Comparison of ENCODE assay signal across 8 mouse cellular contexts in genomic region chrX:94431548-94432375, GRCm38 (mm10).
DNase-seq lines count a peak whose midpoint lies in the region; ATAC-seq and TF ChIP-seq lines count a peak whose summit lies in the region.

No protein-coding gene starts in this region.

- TF ChIP-seq CTCF in lung, embryonic 14.5 days (IDR thresholded peaks at IDR 0.05; ENCODE audit: low read depth) = peak; percentile 59
- TF ChIP-seq CTCF in lung, adult 2 months (IDR thresholded peaks at IDR 0.05; ENCODE audit: insufficient read depth, low read length) = no peak

- peak; percentile 3 for DNase-seq in adrenal gland, adult 2 months
- DNase-seq in adrenal gland, postnatal 4 days (ENCODE audit: low spot score in 2 of 2) = no peak
- peak; percentile 75 for DNase-seq in lung, embryonic 14.5 days
- DNase-seq in lung, adult 2 months = no peak
- DNase-seq in embryonic facial prominence, embryonic 11.5 days (ENCODE audit: low spot score) = peak; percentile 62
- DNase-seq in spleen, adult 12 weeks (ENCODE audit: low spot score) = no peak

- no peak overlapping the region for H3K4me3 ChIP-seq in lung, embryonic 14.5 days (ENCODE audit: low read depth, low read length)
- H3K4me3 ChIP-seq in lung, adult 2 months (replicated peaks; ENCODE audit: extremely low read depth, low read depth, low read length) = no peak overlapping the region
- H3K4me3 ChIP-seq in embryonic facial prominence, embryonic 11.5 days (ENCODE audit: low read depth, low read length) = no peak overlapping the region
- no peak overlapping the region for H3K4me3 ChIP-seq in kidney, embryonic 14.5 days (ENCODE audit: low read length)
- H3K4me3 ChIP-seq in midbrain, embryonic 13.5 days (replicated peaks) = no peak overlapping the region

- no peak for TF ChIP-seq POLR2A in lung, adult 2 months (IDR thresholded peaks at IDR 0.05; ENCODE audit: borderline replicate concordance, extremely low read depth, low read depth, low read length)

- WGBS in lung, embryonic 14.5 days = 36% methylated on average over 9 of the region's 9 CpGs
- 40% methylated on average over 9 of the region's 9 CpGs for WGBS in lung, adult 2 months
- WGBS in embryonic facial prominence, embryonic 11.5 days = 45% methylated on average over 9 of the region's 9 CpGs
- 37% methylated on average over 9 of the region's 9 CpGs for WGBS in kidney, embryonic 14.5 days
- WGBS in midbrain, embryonic 13.5 days = 43% methylated on average over 9 of the region's 9 CpGs

- no peak; the same call in 1 of the 2 replicates for ATAC-seq in lung, embryonic 14.5 days (ENCODE audit: insufficient read depth)
- ATAC-seq in embryonic facial prominence, embryonic 11.5 days (replicated peaks; ENCODE audit: insufficient number of reproducible peaks, low FRiP score, low TSS enrichment, low read depth) = no peak
- ATAC-seq in kidney, embryonic 14.5 days (ENCODE audit: low FRiP score, low TSS enrichment) = 0 out of 2 replicates have a peak, but pooled peaks have one; percentile 64
- peak; percentile 74; the same call in 1 of the 2 replicates for ATAC-seq in midbrain, embryonic 13.5 days

- H3K4me1 ChIP-seq in lung, embryonic 14.5 days (ENCODE audit: insufficient read depth) = no peaks in the 10 kb centered on the region
- H3K4me1 ChIP-seq in lung, adult 2 months (ENCODE audit: control insufficient read depth, insufficient read depth, low read length) = no peaks in the 10 kb centered on the region
- H3K4me1 ChIP-seq in embryonic facial prominence, embryonic 11.5 days (ENCODE audit: control insufficient read depth, insufficient read depth, low read length) = no peaks in the 10 kb centered on the region
- no peaks in the 10 kb centered on the region for H3K4me1 ChIP-seq in kidney, embryonic 14.5 days (ENCODE audit: control insufficient read depth, insufficient read depth, low read length)
- H3K4me1 ChIP-seq in midbrain, embryonic 13.5 days (replicated peaks) = no peaks in the 10 kb centered on the region

- no peaks in the 10 kb centered on the region for H3K9me3 ChIP-seq in lung, embryonic 14.5 days (ENCODE audit: low read depth, low read length)
- no peaks in the 10 kb centered on the region for H3K9me3 ChIP-seq in embryonic facial prominence, embryonic 11.5 days (replicated peaks; ENCODE audit: control insufficient read depth, low read length)
- no peaks in the 10 kb centered on the region for H3K9me3 ChIP-seq in kidney, embryonic 14.5 days (ENCODE audit: control insufficient read depth, low read length)
- H3K9me3 ChIP-seq in midbrain, embryonic 13.5 days = no peaks in the 10 kb centered on the region

- H3K9ac ChIP-seq in lung, embryonic 14.5 days = no peak overlapping the region
- no peak overlapping the region for H3K9ac ChIP-seq in embryonic facial prominence, embryonic 11.5 days (replicated peaks; ENCODE audit: low read length)
- no peak overlapping the region for H3K9ac ChIP-seq in kidney, embryonic 14.5 days (ENCODE audit: low read depth, low read length)
- H3K9ac ChIP-seq in midbrain, embryonic 13.5 days (replicated peaks) = no peak overlapping the region

- H3K4me2 ChIP-seq in lung, embryonic 14.5 days = no peak overlapping the region
- no peak overlapping the region for H3K4me2 ChIP-seq in embryonic facial prominence, embryonic 11.5 days (ENCODE audit: low read depth, low read length)
- no peak overlapping the region for H3K4me2 ChIP-seq in kidney, embryonic 14.5 days (replicated peaks; ENCODE audit: low read depth, low read length)
- H3K4me2 ChIP-seq in midbrain, embryonic 13.5 days (replicated peaks) = no peak overlapping the region

- H3K36me3 ChIP-seq in lung, embryonic 14.5 days (ENCODE audit: insufficient read depth) = no peaks in the 10 kb centered on the region
- no peaks in the 10 kb centered on the region for H3K36me3 ChIP-seq in embryonic facial prominence, embryonic 11.5 days (replicated peaks; ENCODE audit: control insufficient read depth, insufficient read depth, low read depth, low read length)
- no peaks in the 10 kb centered on the region for H3K36me3 ChIP-seq in kidney, embryonic 14.5 days (ENCODE audit: control insufficient read depth, insufficient read depth, low read length)
- no peaks in the 10 kb centered on the region for H3K36me3 ChIP-seq in midbrain, embryonic 13.5 days

- no peaks in the 10 kb centered on the region for H3K27me3 ChIP-seq in lung, embryonic 14.5 days (ENCODE audit: insufficient read depth, low read length)
- H3K27me3 ChIP-seq in embryonic facial prominence, embryonic 11.5 days (ENCODE audit: control insufficient read depth, insufficient read depth, low read length) = 0 out of 2 replicates have a peak, but pooled peaks cover 2% of the 10 kb centered on the region
- no peaks in the 10 kb centered on the region for H3K27me3 ChIP-seq in kidney, embryonic 14.5 days (ENCODE audit: control insufficient read depth, insufficient read depth, low read length)
- H3K27me3 ChIP-seq in midbrain, embryonic 13.5 days = peaks cover 46% of the 10 kb centered on the region; the same call in 1 of the 2 replicates

- H3K27ac ChIP-seq in lung, embryonic 14.5 days (ENCODE audit: low read depth) = no peak overlapping the region
- H3K27ac ChIP-seq in embryonic facial prominence, embryonic 11.5 days (replicated peaks; ENCODE audit: low read depth, low read length) = no peak overlapping the region
- no peak overlapping the region for H3K27ac ChIP-seq in kidney, embryonic 14.5 days (ENCODE audit: low read depth, low read length)
- no peak overlapping the region for H3K27ac ChIP-seq in midbrain, embryonic 13.5 days

Comparison
In these comparisons a context has a peak if more than half of its experiments do, and no peak if none do; other contexts are left out.
1. DNase-seq: peak in adrenal gland, adult 2 months (single experiment), lung, embryonic 14.5 days (single experiment) and embryonic facial prominence, embryonic 11.5 days (single experiment); none in adrenal gland, postnatal 4 days (0 of 2), lung, adult 2 months (single experiment) and spleen, adult 12 weeks (single experiment).
2. ATAC-seq: peak in kidney, embryonic 14.5 days (single experiment) and midbrain, embryonic 13.5 days (single experiment); none in lung, embryonic 14.5 days (single experiment) and embryonic facial prominence, embryonic 11.5 days (single experiment).